Mouse (Mus musculus) heart, embryonic 12.5 days (tissue): Measurements from ENCODE around the gene Polr1a. TPM values are rescaled to one million over a fixed set of nuclear protein-coding genes. Genes with fewer than 3 reads are reported as not detected.

ENCODE experiments used
- ATAC-seq: fragments of 200-750 bp; cut with Nextera tagmentation; 2 replicates; pipeline ENCODE4 v1.8.0; 2017; ENCODE audit warnings: moderate TSS enrichment, moderate library complexity; ENCODE audit not compliant: insufficient number of reproducible peaks, low FRiP score
- H3K27ac ChIP-seq: fragments of 300-500 bp; sonication (generic); 2 replicates; pipeline ENCODE4 v1.5.1; 2016; ENCODE audit warnings: mild to moderate bottlenecking, moderate library complexity; ENCODE audit not compliant: poor library complexity, severe bottlenecking
- H3K27me3 ChIP-seq: fragments of 300-500 bp; sonication (generic); replicated peaks from 2 replicates; pipeline ENCODE4 v1.6.1; 2016; ENCODE audit warnings: mild to moderate bottlenecking, moderate library complexity
- H3K36me3 ChIP-seq: fragments of 300-500 bp; sonication (generic); 2 replicates; pipeline ENCODE4 v1.6.1; 2016; ENCODE audit warnings: mild to moderate bottlenecking, moderate library complexity
- H3K4me1 ChIP-seq: fragments of 300-500 bp; sonication (generic); replicated peaks from 2 replicates; pipeline ENCODE4 v1.6.1; 2016; ENCODE audit warnings: mild to moderate bottlenecking
- H3K4me2 ChIP-seq: fragments of 300-500 bp; sonication (generic); 2 replicates; pipeline ENCODE4 v1.6.1; 2016; ENCODE audit warnings: mild to moderate bottlenecking, moderate library complexity
- H3K4me3 ChIP-seq: fragments of 300-500 bp; sonication (generic); 2 replicates; pipeline ENCODE4 v1.5.1; 2016; ENCODE audit warnings: mild to moderate bottlenecking
- H3K9ac ChIP-seq: fragments of 300-500 bp; sonication (generic); 2 replicates; pipeline ENCODE4 v1.6.1; 2016; ENCODE audit warnings: mild to moderate bottlenecking, moderate library complexity
- H3K9me3 ChIP-seq: fragments of 300-500 bp; sonication (generic); replicated peaks from 2 replicates; pipeline ENCODE4 v1.6.1; 2016; ENCODE audit warnings: mild to moderate bottlenecking, moderate library complexity
- WGBS: fragments of 180-500 bp; shearing (Covaris S2); methylation state at CpG from one replicate; pipeline ENCODE4 v1.1.7; 2016; 5-methylcytosine and 5-hydroxymethylcytosine counted together
- polyA plus RNA-seq: library from polyadenylated mRNA; unstranded; fragments of >200 nt; fragmentation: Nextera tagmentation; extraction: Ambion mirVana; gene quantifications from 2 replicates; pipeline ENCODE4 v1.2.1, GENCODE M21; 2016

Polr1a gene
- polyA plus RNA-seq, 1 experiment from 2014 or later = 30.6 TPM

DNA sequence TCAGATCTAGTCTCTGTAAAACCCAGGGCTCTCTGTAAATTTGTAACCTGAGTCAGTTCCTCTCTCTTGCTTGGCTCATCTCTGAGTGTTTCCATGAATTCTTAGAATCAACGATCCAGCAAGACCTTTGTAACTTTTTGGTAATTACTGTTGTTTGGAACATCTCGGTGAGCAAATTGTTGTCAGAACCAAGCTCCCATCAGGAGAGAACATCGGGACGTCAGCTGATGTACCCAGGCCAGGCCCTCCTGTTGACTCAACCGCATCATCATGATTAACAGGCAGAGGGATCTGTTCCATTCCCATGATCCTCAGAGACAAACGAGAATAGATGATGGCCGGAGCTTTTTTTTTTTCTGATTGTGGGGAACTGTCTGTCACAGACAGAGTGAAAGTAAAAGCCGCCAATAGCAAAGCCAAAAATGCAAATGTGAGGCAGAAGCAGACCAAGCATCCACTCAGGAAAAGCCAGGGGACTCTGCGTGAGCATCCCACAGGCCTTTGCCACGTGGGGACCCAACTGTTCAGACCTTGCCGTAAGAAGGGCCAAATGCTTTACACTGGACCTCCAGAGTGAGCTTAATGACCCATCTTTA is 91.2 kb downstream of the Polr1a start:
- H3K4me2 ChIP-seq = no peak overlapping the region
- no peaks in the 10 kb centered on the region for H3K27me3 ChIP-seq
- no peak overlapping the region for H3K4me3 ChIP-seq
- H3K36me3 ChIP-seq = no peaks in the 10 kb centered on the region
- peaks cover 4% of the 10 kb centered on the region; the same call in 1 of the 2 replicates for H3K4me1 ChIP-seq
- WGBS = 76% methylated on average over 11 of the region's 11 CpGs
- peaks cover 5% of the 10 kb centered on the region; the same call in 1 of the 2 replicates for H3K9me3 ChIP-seq
- ATAC-seq = no peak
- no peak overlapping the region for H3K9ac ChIP-seq
- no peak overlapping the region for H3K27ac ChIP-seq

DNA sequence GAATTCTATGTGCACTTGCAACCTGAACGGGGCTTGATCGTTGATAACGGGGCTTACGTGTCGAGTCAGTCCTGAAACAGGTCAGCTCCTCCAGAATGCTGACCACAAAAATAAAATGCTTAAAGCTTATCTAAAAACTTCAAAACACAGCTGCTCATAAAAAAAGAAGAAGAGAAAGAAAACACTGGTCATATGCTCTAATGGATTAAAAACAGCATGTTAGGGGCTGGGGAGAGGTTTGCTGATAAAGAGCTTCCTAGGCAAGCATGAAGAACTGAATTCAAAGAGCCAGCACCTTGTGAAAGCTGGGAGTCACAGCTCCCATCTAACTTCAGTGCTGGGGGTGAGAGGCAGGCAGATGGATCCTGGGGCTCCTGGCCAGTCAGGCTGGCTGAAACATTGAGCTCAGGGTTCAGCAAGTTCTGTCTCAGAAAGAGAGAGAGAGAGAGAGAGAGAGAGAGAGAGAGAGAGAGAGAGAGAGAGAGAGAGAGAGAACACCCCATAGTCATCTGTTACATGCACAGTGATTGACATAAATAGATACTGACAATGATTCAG is 92.4 kb downstream of the Polr1a start:
- H3K36me3 ChIP-seq = no peaks in the 10 kb centered on the region
- H3K4me3 ChIP-seq = no peak overlapping the region
- H3K9ac ChIP-seq = no peak overlapping the region
- H3K4me1 ChIP-seq = peaks cover 4% of the 10 kb centered on the region; the same call in 1 of the 2 replicates
- no peak for ATAC-seq
- H3K27ac ChIP-seq = no peak overlapping the region
- no peak overlapping the region for H3K4me2 ChIP-seq
- no peaks in the 10 kb centered on the region for H3K27me3 ChIP-seq
- 52% methylated on average over 5 of the region's 5 CpGs for WGBS
- H3K9me3 ChIP-seq = peaks cover 4% of the 10 kb centered on the region; the same call in 1 of the 2 replicates

DNA sequence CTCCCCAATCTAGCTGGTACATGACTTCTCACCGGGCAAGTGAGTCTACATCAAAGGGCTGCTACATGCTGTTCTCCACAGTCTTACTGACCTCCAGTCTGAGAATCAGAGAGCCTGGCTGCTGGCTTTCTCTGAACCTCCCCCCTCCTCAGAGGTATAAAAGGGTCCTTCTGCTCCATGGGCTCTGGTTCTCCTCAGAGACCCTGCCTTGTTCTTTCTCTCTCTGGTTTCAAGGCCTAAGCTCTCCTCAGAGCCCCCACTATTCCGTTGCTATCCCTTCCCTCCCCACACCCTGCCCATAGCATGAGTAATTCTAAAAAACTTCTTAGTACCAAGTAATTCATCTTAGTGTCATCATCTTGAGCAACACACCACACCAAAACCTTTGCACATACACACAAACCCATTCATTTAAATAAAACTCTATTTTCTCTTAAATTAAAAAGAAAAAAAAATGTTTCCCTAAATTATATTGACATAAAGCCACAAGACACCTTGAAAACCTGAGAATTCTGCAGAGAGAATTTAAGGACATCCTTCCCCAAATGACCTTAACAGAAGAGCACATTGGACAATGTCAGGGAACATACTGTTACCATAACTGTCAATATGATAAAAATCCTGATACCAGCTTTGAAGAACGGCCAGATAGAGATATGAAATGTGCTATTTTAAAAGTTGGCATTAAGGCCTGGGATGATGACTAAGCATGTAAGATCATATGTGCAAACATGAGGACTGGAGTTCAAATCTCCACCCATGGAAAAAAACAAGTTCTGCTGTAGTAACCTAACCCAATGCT is 98.8 kb downstream of the Polr1a start:
- Histone ChIP-seq H3K27ac (no peak overlapping the region), H3K4me2 (no peak overlapping the region), H3K4me3 (no peak overlapping the region), H3K9ac (no peak overlapping the region), H3K27me3 (no peaks in the 10 kb centered on the region), H3K9me3 (no peaks in the 10 kb centered on the region), H3K4me1 (no peaks in the 10 kb centered on the region), H3K36me3 (no peaks in the 10 kb centered on the region)
- WGBS = 58% methylated on average over 3 of the region's 3 CpGs
- no peak for ATAC-seq

DNA sequence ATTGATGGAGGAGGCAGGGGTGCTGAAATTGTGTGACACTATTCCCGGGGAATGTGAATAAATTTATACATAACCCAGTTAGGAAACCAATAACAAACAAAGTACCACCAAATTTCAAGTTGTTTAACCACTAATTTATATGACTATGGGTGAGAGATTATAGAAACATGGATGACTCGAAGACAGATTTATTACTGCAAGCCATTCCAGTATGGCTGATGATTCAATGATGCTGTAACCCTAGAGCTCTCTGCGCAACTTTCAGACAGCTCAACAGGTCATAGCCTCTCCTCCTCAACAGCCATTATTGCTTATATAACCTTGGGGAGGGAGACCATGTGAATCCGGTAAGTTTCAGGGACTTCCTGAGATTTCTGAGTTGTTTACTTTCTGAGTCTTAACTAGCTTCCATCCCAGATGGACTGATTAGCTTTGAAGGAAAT is 99.4 kb downstream of the Polr1a start:
- no peaks in the 10 kb centered on the region for H3K4me1 ChIP-seq

DNA sequence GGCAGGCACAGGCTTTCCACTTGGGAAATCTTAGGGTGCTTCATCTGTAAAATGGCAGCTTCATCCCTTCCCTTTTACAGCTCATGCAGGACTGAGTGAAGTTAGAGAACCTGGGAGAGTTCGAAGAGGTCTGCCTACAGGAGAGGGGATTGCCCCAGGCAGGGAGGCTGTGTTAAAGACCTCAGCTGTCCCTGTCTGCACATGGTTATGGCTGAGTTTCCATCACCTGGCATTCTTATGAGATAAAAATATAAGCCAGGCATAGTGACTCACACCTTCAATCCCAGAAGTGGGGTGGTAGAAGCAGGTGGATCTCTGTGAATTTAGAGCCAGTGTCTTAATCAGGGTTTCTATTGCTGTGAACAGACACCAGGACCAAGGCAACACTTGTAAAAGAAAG is 100.6 kb downstream of the Polr1a start:
- no peak overlapping the region for H3K27ac ChIP-seq
- H3K4me2 ChIP-seq = no peak overlapping the region
- WGBS = 94% methylated on average over 1 of the region's 1 CpGs
- no peaks in the 10 kb centered on the region for H3K9me3 ChIP-seq
- no peaks in the 10 kb centered on the region for H3K4me1 ChIP-seq
- H3K4me3 ChIP-seq = no peak overlapping the region
- no peaks in the 10 kb centered on the region for H3K36me3 ChIP-seq
- ATAC-seq = no peak
- no peaks in the 10 kb centered on the region for H3K27me3 ChIP-seq
- H3K9ac ChIP-seq = no peak overlapping the region

More for the DNA sequence above, 99.4 kb downstream of the Polr1a start:
- no peaks in the 10 kb centered on the region for H3K36me3 ChIP-seq
- H3K27ac ChIP-seq = no peak overlapping the region
- no peak for ATAC-seq
- H3K9ac ChIP-seq = no peak overlapping the region
- H3K27me3 ChIP-seq = no peaks in the 10 kb centered on the region
- 81% methylated on average over 4 of the region's 4 CpGs for WGBS
- no peak overlapping the region for H3K4me2 ChIP-seq
- no peaks in the 10 kb centered on the region for H3K9me3 ChIP-seq
- no peak overlapping the region for H3K4me3 ChIP-seq

DNA sequence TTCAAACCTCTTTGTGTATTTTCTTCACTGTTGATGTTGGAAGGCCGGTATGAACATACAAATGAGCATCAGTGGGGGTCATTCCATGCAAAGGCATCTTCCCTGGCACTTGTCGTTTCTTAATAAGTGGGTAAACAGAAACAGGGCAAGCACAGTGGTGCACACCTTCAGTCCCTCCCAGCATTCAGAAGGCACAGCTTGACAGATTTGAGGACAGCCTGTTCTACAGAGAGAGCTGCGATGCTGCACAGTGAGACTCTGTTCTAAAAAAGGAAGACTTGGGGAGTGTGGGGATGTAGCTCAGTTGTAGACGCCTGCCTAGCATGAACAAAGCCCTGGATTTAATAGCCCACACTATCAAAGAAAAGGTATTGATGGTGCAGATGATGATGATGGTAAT is 105.2 kb downstream of the Polr1a start:
- Histone ChIP-seq H3K4me3 (no peak overlapping the region), H3K9me3 (no peaks in the 10 kb centered on the region), H3K4me1 (no peaks in the 10 kb centered on the region), H3K4me2 (no peak overlapping the region), H3K36me3 (no peaks in the 10 kb centered on the region), H3K27me3 (no peaks in the 10 kb centered on the region), H3K9ac (no peak overlapping the region), H3K27ac (no peak overlapping the region)
- 47% methylated on average over 4 of the region's 4 CpGs for WGBS
- no peak for ATAC-seq

DNA sequence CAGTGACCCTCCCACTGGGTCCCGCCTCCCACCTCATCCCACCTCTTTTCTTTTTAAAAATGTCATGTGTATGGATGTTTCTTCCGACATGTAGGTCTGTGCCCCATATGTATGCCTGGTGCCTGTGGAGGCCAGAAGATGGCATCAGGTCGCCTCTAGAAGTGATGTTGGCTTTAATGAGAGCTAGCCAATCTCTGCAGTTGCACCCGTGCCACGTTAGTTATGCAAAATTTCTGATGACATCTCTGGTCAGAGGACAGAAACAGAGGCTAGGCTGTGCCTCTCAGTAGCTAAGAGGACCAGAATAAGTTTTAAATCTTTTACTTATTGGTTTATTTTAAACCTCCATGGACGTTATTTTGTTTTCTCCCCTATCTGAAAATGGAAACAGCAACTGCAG is 109.2 kb downstream of the Polr1a start:
- Histone ChIP-seq H3K4me1 (no peaks in the 10 kb centered on the region), H3K4me3 (no peak overlapping the region), H3K27ac (no peak overlapping the region), H3K4me2 (no peak overlapping the region), H3K36me3 (no peaks in the 10 kb centered on the region), H3K9me3 (no peaks in the 10 kb centered on the region), H3K27me3 (no peaks in the 10 kb centered on the region), H3K9ac (no peak overlapping the region)
- ATAC-seq = no peak
- WGBS = 75% methylated on average over 6 of the region's 6 CpGs

DNA sequence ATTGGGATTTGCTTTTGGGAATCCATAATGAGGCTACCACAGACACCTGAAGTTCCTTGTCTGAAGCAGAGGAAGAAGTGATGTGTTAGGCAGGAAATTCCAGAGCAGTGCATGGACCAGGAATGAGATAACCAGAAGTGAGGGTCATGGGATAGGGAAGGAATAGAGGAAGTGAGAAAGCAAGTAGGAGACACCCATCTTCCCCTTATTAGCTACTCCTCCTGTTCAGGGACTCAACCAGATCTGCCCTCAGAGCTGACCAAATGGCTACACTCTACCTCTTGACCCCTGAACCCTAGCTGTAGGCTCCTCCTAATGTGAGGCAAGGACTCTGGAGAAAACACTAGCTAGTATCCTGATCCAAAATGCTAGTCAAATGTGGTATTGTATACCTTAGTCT is 116.6 kb downstream of the Polr1a start:
- H3K27me3 ChIP-seq = no peaks in the 10 kb centered on the region
- no peak for ATAC-seq
- no peak overlapping the region for H3K27ac ChIP-seq
- H3K9ac ChIP-seq = no peak overlapping the region
- H3K36me3 ChIP-seq = no peaks in the 10 kb centered on the region
- H3K9me3 ChIP-seq = no peaks in the 10 kb centered on the region
- no peak overlapping the region for H3K4me3 ChIP-seq
- no peak overlapping the region for H3K4me2 ChIP-seq
- H3K4me1 ChIP-seq = peaks cover 5% of the 10 kb centered on the region; the same call in 1 of the 2 replicates

DNA sequence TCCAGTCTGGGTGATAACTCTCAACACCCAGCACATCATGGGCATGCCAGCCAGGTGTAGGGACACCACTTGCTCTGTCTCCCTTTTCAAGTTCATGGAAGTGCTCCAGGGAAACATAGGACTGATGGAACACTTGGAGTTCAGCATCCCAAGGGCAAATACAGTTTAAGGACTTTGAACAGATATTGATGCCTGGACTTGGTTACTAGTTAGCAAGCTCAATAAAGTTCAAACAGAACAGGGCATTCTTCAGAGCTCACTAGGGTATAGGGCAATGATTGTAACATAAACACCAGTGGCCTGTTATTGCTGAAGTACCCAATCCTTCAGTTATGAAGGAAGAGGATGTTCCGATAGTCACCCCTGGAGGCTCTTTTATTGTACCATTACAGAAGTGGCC is 119.2 kb downstream of the Polr1a start:
- ATAC-seq = no peak
- no peak overlapping the region for H3K27ac ChIP-seq
- H3K36me3 ChIP-seq = no peaks in the 10 kb centered on the region
- no peaks in the 10 kb centered on the region for H3K9me3 ChIP-seq
- no peaks in the 10 kb centered on the region for H3K27me3 ChIP-seq
- H3K4me3 ChIP-seq = no peak overlapping the region
- no peak overlapping the region for H3K4me2 ChIP-seq
- peaks cover 5% of the 10 kb centered on the region; the same call in 1 of the 2 replicates for H3K4me1 ChIP-seq
- WGBS = 87% methylated on average over 1 of the region's 1 CpGs
- no peak overlapping the region for H3K9ac ChIP-seq

DNA sequence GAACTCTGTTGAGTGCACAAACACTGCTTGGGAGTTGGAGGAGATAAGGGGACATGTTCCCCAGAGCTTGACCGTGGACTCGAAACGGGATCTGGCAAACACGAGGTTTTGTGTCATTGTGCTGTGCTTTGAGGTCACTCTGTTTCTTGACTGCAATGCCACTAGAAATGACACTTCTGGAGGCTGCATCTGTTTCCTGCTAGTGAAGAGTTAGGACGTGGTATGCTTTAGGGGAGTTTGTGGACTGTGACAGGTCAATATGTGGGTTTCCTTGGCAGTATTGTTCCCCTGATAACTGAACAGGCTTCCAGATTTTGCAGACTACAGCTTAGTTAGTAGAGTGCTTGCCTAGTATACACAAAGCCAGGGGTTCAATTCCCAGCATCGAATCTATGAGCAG is 120.8 kb downstream of the Polr1a start:
- Histone ChIP-seq H3K36me3 (no peaks in the 10 kb centered on the region), H3K4me1 (peaks cover 5% of the 10 kb centered on the region; the same call in 1 of the 2 replicates), H3K4me2 (no peak overlapping the region), H3K4me3 (no peak overlapping the region), H3K9me3 (no peaks in the 10 kb centered on the region), H3K27ac (no peak overlapping the region), H3K9ac (no peak overlapping the region), H3K27me3 (no peaks in the 10 kb centered on the region)
- ATAC-seq = no peak
- 49% methylated on average over 6 of the region's 6 CpGs for WGBS
